Mouse (Mus musculus) intestine, postnatal 0 days (tissue): ENCODE measurements at regions not wholly inside any gene's neighbourhood (a gene's known extent, or its start where the extent isn't known, plus 50 kb on each side); places are given as distances from the start of the nearest gene placed in this dataset.

Experiments
- ATAC-seq: fragments of 200-750 bp; cut with Nextera tagmentation; 2 replicates; pipeline ENCODE4 v1.8.0; 2017; ENCODE audit warnings: mild to moderate bottlenecking, moderate TSS enrichment, moderate library complexity
- H3K27ac ChIP-seq: fragments of 300-500 bp; sonication (generic); 2 replicates; pipeline ENCODE4 v1.5.1; 2014; ENCODE audit warnings: mild to moderate bottlenecking, low read depth, low read length, moderate library complexity
- H3K27me3 ChIP-seq: fragments of 300-500 bp; sonication (generic); replicated peaks from 2 replicates; pipeline ENCODE4 v1.6.1; 2014; ENCODE audit warnings: low read length, mixed read lengths; ENCODE audit not compliant: control insufficient read depth, insufficient read depth
- H3K36me3 ChIP-seq: fragments of 300-500 bp; sonication (generic); 2 replicates; pipeline ENCODE4 v1.6.1; 2014; ENCODE audit warnings: mild to moderate bottlenecking, moderate library complexity; ENCODE audit not compliant: control insufficient read depth, insufficient read depth
- H3K4me1 ChIP-seq: fragments of 300-500 bp; sonication (generic); replicated peaks from 2 replicates; pipeline ENCODE4 v1.6.1; 2014; ENCODE audit warnings: antibody characterized with exemption, low read length, mixed read lengths; ENCODE audit not compliant: control insufficient read depth, insufficient read depth
- H3K4me2 ChIP-seq: fragments of 300-500 bp; sonication (generic); replicated peaks from 2 replicates; pipeline ENCODE4 v1.6.1; 2014; ENCODE audit warnings: low read depth, mild to moderate bottlenecking, moderate library complexity
- H3K4me3 ChIP-seq: fragments of 300-500 bp; sonication (generic); 2 replicates; pipeline ENCODE4 v1.5.1; 2014; ENCODE audit warnings: low read depth, low read length
- H3K9ac ChIP-seq: fragments of 300-500 bp; sonication (generic); 2 replicates; pipeline ENCODE4 v1.6.1; 2014; ENCODE audit warnings: mild to moderate bottlenecking, low read depth, low read length
- H3K9me3 ChIP-seq: fragments of 300-500 bp; sonication (generic); 2 replicates; pipeline ENCODE4 v1.6.1; 2016; ENCODE audit warnings: mixed run types; ENCODE audit not compliant: control insufficient read depth
- CTCF ChIP-seq: sonication (generic); IDR thresholded peaks from 2 replicates; pipeline ENCODE4 v1.5.1; 2016; ENCODE audit warnings: low read depth, mild to moderate bottlenecking, control low read depth, antibody characterized with exemption, moderate library complexity
- WGBS: fragments of 180-500 bp; shearing (Covaris S2); extraction: QIAGEN DNeasy Blood & Tissue Kit; methylation state at CpG from one replicate; pipeline ENCODE4 v1.1.7; 2014; 5-methylcytosine and 5-hydroxymethylcytosine counted together

GRCm38 (mm10) chr8:88972993-88973690, 70.8 kb downstream of the Sall1 start:
- ATAC-seq: no peak
- no peak for TF ChIP-seq CTCF
- no peaks in the 10 kb centered on the region for H3K36me3 ChIP-seq
- no peak overlapping the region for H3K4me3 ChIP-seq
- no peaks in the 10 kb centered on the region for H3K9me3 ChIP-seq
- 61% methylated on average over 15 of the region's 15 CpGs for WGBS
- H3K4me1 ChIP-seq: no peaks in the 10 kb centered on the region
- H3K9ac ChIP-seq: no peak overlapping the region
- no peaks in the 10 kb centered on the region for H3K27me3 ChIP-seq
- no peak overlapping the region for H3K27ac ChIP-seq
- H3K4me2 ChIP-seq: no peak overlapping the region

- H3K4me2 ChIP-seq: no peak overlapping the region
- ATAC-seq: no peak
Measured at GRCm38 (mm10) chr8:88958843-88959242, 85.1 kb downstream of the Sall1 start.

GRCm38 (mm10) chr8:88953178-88953577, 90.8 kb downstream of the Sall1 start:
- Histone ChIP-seq H3K9me3 (no peaks in the 10 kb centered on the region), H3K27ac (no peak overlapping the region), H3K36me3 (no peaks in the 10 kb centered on the region), H3K9ac (no peak overlapping the region), H3K27me3 (no peaks in the 10 kb centered on the region), H3K4me1 (no peaks in the 10 kb centered on the region), H3K4me3 (no peak overlapping the region), H3K4me2 (no peak overlapping the region)
- no peak for ATAC-seq
- 40% methylated on average over 2 of the region's 2 CpGs for WGBS
- no peak for TF ChIP-seq CTCF

More at GRCm38 (mm10) chr8:88958843-88959242, 85.1 kb downstream of the Sall1 start:
- H3K9me3 ChIP-seq: no peaks in the 10 kb centered on the region
- H3K27ac ChIP-seq: no peak overlapping the region
- H3K4me3 ChIP-seq: no peak overlapping the region
- no peak for TF ChIP-seq CTCF
- H3K4me1 ChIP-seq: no peaks in the 10 kb centered on the region
- H3K9ac ChIP-seq: no peak overlapping the region
- no peaks in the 10 kb centered on the region for H3K27me3 ChIP-seq
- H3K36me3 ChIP-seq: no peaks in the 10 kb centered on the region

- ATAC-seq: no peak
- H3K27ac ChIP-seq: no peak overlapping the region
- no peaks in the 10 kb centered on the region for H3K9me3 ChIP-seq
- H3K27me3 ChIP-seq: no peaks in the 10 kb centered on the region
- no peak overlapping the region for H3K4me3 ChIP-seq
- no peaks in the 10 kb centered on the region for H3K4me1 ChIP-seq
- H3K4me2 ChIP-seq: no peak overlapping the region
- H3K9ac ChIP-seq: no peak overlapping the region
- H3K36me3 ChIP-seq: no peaks in the 10 kb centered on the region
- TF ChIP-seq CTCF: no peak
- WGBS: 75% methylated on average over 7 of the region's 7 CpGs
Measured at GRCm38 (mm10) chr8:88951829-88952155, 92.2 kb downstream of the Sall1 start.

- no peaks in the 10 kb centered on the region for H3K36me3 ChIP-seq
- H3K4me1 ChIP-seq: no peaks in the 10 kb centered on the region
- no peaks in the 10 kb centered on the region for H3K27me3 ChIP-seq
- no peak overlapping the region for H3K9ac ChIP-seq
- H3K4me2 ChIP-seq: no peak overlapping the region
- 79% methylated on average over 16 of the region's 16 CpGs for WGBS
- H3K9me3 ChIP-seq: no peaks in the 10 kb centered on the region
- TF ChIP-seq CTCF: no peak
- no peak for ATAC-seq
- no peak overlapping the region for H3K4me3 ChIP-seq
- H3K27ac ChIP-seq: no peak overlapping the region
Measured at GRCm38 (mm10) chr8:88951145-88951828, 92.7 kb downstream of the Sall1 start.

GRCm38 (mm10) chr8:88949975-88950374, 94.0 kb downstream of the Sall1 start:
- no peak overlapping the region for H3K4me3 ChIP-seq
- H3K4me1 ChIP-seq: no peaks in the 10 kb centered on the region
- H3K27me3 ChIP-seq: no peaks in the 10 kb centered on the region
- no peaks in the 10 kb centered on the region for H3K36me3 ChIP-seq
- H3K9ac ChIP-seq: no peak overlapping the region
- H3K27ac ChIP-seq: no peak overlapping the region
- no peak for ATAC-seq
- WGBS: 98% methylated on average over 6 of the region's 6 CpGs
- no peak for TF ChIP-seq CTCF
- no peak overlapping the region for H3K4me2 ChIP-seq
- H3K9me3 ChIP-seq: no peaks in the 10 kb centered on the region
